Mouse (Mus musculus) embryonic facial prominence, embryonic 12.5 days (tissue): ENCODE results near the gene Cyp2b10. TPM values are rescaled to one million over a fixed set of nuclear protein-coding genes. Genes with fewer than 3 reads are reported as not detected.

Experiments
- ATAC-seq: fragments of 200-750 bp; cut with Nextera tagmentation; 2 replicates; pipeline ENCODE4 v1.8.0; 2017; ENCODE audit not compliant: insufficient number of reproducible peaks, insufficient read depth, low FRiP score, low TSS enrichment
- H3K27ac ChIP-seq: fragments of 300-500 bp; sonication (generic); 2 replicates; pipeline ENCODE4 v1.5.1; 2016; ENCODE audit warnings: mild to moderate bottlenecking
- H3K27me3 ChIP-seq: fragments of 300-500 bp; sonication (generic); 2 replicates; pipeline ENCODE4 v1.6.1; 2016; ENCODE audit warnings: mild to moderate bottlenecking, moderate library complexity
- H3K36me3 ChIP-seq: fragments of 300-500 bp; sonication (generic); 2 replicates; pipeline ENCODE4 v1.6.1; 2016; ENCODE audit warnings: mild to moderate bottlenecking
- H3K4me1 ChIP-seq: fragments of 300-500 bp; sonication (generic); 2 replicates; pipeline ENCODE4 v1.6.1; 2016
- H3K4me2 ChIP-seq: fragments of 300-500 bp; sonication (generic); replicated peaks from 2 replicates; pipeline ENCODE4 v1.6.1; 2016; ENCODE audit warnings: mild to moderate bottlenecking, moderate library complexity
- H3K4me3 ChIP-seq: fragments of 300-500 bp; sonication (generic); 2 replicates; pipeline ENCODE4 v1.5.1; 2016; ENCODE audit warnings: mild to moderate bottlenecking
- H3K9ac ChIP-seq: fragments of 300-500 bp; sonication (generic); 2 replicates; pipeline ENCODE4 v1.6.1; 2016; ENCODE audit warnings: mild to moderate bottlenecking, moderate library complexity
- H3K9me3 ChIP-seq: fragments of 300-500 bp; sonication (generic); 2 replicates; pipeline ENCODE4 v1.6.1; 2016; ENCODE audit warnings: mild to moderate bottlenecking, moderate library complexity
- WGBS: fragments of 180-500 bp; shearing (Covaris S2); methylation state at CpG from one replicate; pipeline ENCODE4 v1.1.7; 2016; 5-methylcytosine and 5-hydroxymethylcytosine counted together
- polyA plus RNA-seq: library from polyadenylated mRNA; unstranded; fragments of >200 nt; fragmentation: Nextera tagmentation; extraction: Ambion mirVana; gene quantifications from 2 replicates; pipeline ENCODE4 v1.2.1, GENCODE M21; 2016

Gene Cyp2b10
- polyA plus RNA-seq, 1 experiment from 2014 or later, result not detected

GRCm38 (mm10) chr7:25919467-25919866, 22.0 kb downstream of the Cyp2b10 start:
- Histone ChIP-seq H3K4me3 (no peak overlapping the region), H3K9me3 (no peaks in the 10 kb centered on the region), H3K9ac (no peak overlapping the region), H3K27ac (no peak overlapping the region), H3K36me3 (no peaks in the 10 kb centered on the region), H3K27me3 (no peaks in the 10 kb centered on the region), H3K4me1 (no peaks in the 10 kb centered on the region), H3K4me2 (no peak overlapping the region)
- WGBS, result 78% methylated on average over 1 of the region's 1 CpGs
- no peak for ATAC-seq

GRCm38 (mm10) chr7:25945274-25945673, 47.9 kb downstream of the Cyp2b10 start:
- H3K36me3 ChIP-seq, result no peaks in the 10 kb centered on the region
- no peak overlapping the region for H3K4me3 ChIP-seq
- H3K4me2 ChIP-seq, result no peak overlapping the region
- H3K27ac ChIP-seq, result no peak overlapping the region
- H3K9ac ChIP-seq, result no peak overlapping the region
- no peaks in the 10 kb centered on the region for H3K27me3 ChIP-seq
- WGBS, result 74% methylated on average over 1 of the region's 1 CpGs
- ATAC-seq, result no peak
- H3K4me1 ChIP-seq, result no peaks in the 10 kb centered on the region
- no peaks in the 10 kb centered on the region for H3K9me3 ChIP-seq

Other genes starting within 250 kb of the Cyp2b10 start
- gene Bckdha, start 238.6 kb upstream of the Cyp2b10 start, polyA plus RNA-seq, result 59.2 and 63.6 TPM in 2 replicates
- 75.6 and 80.6 TPM in 2 replicates for gene Exosc5, start 238.5 kb upstream of the Cyp2b10 start, polyA plus RNA-seq
- 3.7 and 3.8 TPM in 2 replicates for gene Tmem91, start 222.5 kb upstream of the Cyp2b10 start, polyA plus RNA-seq
- gene B9d2, start 216.8 kb upstream of the Cyp2b10 start, polyA plus RNA-seq, result 27.8 and 28.7 TPM in 2 replicates
- gene Tgfb1, start 210.6 kb upstream of the Cyp2b10 start, polyA plus RNA-seq, result 2.5 and 3.6 TPM in 2 replicates
- 23.7 and 24.6 TPM in 2 replicates for gene Ccdc97, start 178.5 kb upstream of the Cyp2b10 start, polyA plus RNA-seq
- gene Hnrnpul1, start 142.9 kb upstream of the Cyp2b10 start, polyA plus RNA-seq, result 68.1 and 72.8 TPM in 2 replicates
- 71.1 and 76.0 TPM in 2 replicates for gene Axl, start 108.9 kb upstream of the Cyp2b10 start, polyA plus RNA-seq
- gene Cyp2s1, start 80.7 kb upstream of the Cyp2b10 start, polyA plus RNA-seq, result 4.2 and 5.3 TPM in 2 replicates
- not detected in 2 replicates for gene Cyp2b13, start 163.9 kb downstream of the Cyp2b10 start, polyA plus RNA-seq